Mouse (Mus musculus) MEL (cell line): ENCODE results near the gene Glipr1.

Experiments
- CTCF ChIP-seq, 3 experiments: IDR thresholded peaks in 2 of 3; conservative IDR thresholded peaks in 1 of 3; 2 replicates each; pipeline ENCODE4 v1.5.1; 2011 to 2012; ENCODE audit warnings: low read length in 3 of 3, low read depth in 2 of 3, mild to moderate bottlenecking in 2 of 3, improper control_type of control experiment in 1 of 3, inconsistent platforms in 1 of 3, mixed read lengths in 1 of 3, moderate library complexity in 1 of 3; ENCODE audit not compliant: control insufficient read depth in 1 of 3, insufficient read depth in 1 of 3, poor library complexity in 1 of 3, severe bottlenecking in 1 of 3
- HCFC1 ChIP-seq: IDR thresholded peaks from 2 replicates; pipeline ENCODE4 v1.6.1; 2012; ENCODE audit warnings: low read depth, mild to moderate bottlenecking, inconsistent platforms, low read length, improper control_type of control experiment, moderate library complexity
- RAD21 ChIP-seq: IDR thresholded peaks from 2 replicates; pipeline ENCODE4 v1.6.1; 2011; ENCODE audit warnings: mild to moderate bottlenecking, low read depth, low read length, improper control_type of control experiment
- SIN3A ChIP-seq: IDR thresholded peaks from 2 replicates; pipeline ENCODE4 v1.6.1; 2012; ENCODE audit warnings: low read length, improper control_type of control experiment, inconsistent platforms

GRCm38 (mm10) chr10:111971929-111972328, 30.5 kb downstream of the Glipr1 start:
- TF ChIP-seq HCFC1 (no peak), SIN3A (no peak), CTCF (IDR thresholded peaks at IDR 0.05 in 2 of 3, conservative IDR thresholded peaks at IDR 0.05 in 1 of 3; ENCODE audit: control insufficient read depth in 1 of 3, insufficient read depth in 1 of 3, low read depth in 2 of 3, low read length in 3 of 3, poor library complexity in 1 of 3, severe bottlenecking in 1 of 3) (no peak), RAD21 (no peak)
